Mouse (Mus musculus) heart, embryonic 14.5 days (tissue): Measurements from ENCODE around the gene Sec63. TPM values are rescaled to one million over a fixed set of nuclear protein-coding genes. Genes with fewer than 3 reads are reported as not detected.

Experiments used
- ATAC-seq: fragments of 200-750 bp; cut with Nextera tagmentation; 2 replicates; pipeline ENCODE4 v1.8.0; 2017; ENCODE audit warnings: low read depth, moderate TSS enrichment; ENCODE audit not compliant: insufficient number of reproducible peaks, insufficient read depth, low FRiP score
- H3K27ac ChIP-seq, 2 experiments: fragments of 200-500 bp in 1 of 2; fragments of 300-500 bp in 1 of 2; sonication (generic) in 1 of 2; replicated peaks in 1 of 2; 2 replicates each; pipeline ENCODE4 v1.5.1; 2012 to 2014; ENCODE audit warnings: low read depth in 2 of 2, low read length in 2 of 2, control low read depth in 1 of 2, mild to moderate bottlenecking in 1 of 2, mixed read lengths in 1 of 2; ENCODE audit not compliant: control insufficient read depth in 1 of 2, insufficient read depth in 1 of 2
- H3K27me3 ChIP-seq: fragments of 300-500 bp; sonication (generic); 2 replicates; pipeline ENCODE4 v1.6.1; 2014; ENCODE audit warnings: mild to moderate bottlenecking, low read length, control low read depth; ENCODE audit not compliant: control insufficient read depth, insufficient read depth
- H3K36me3 ChIP-seq: fragments of 300-500 bp; sonication (generic); 2 replicates; pipeline ENCODE4 v1.6.1; 2014; ENCODE audit warnings: mild to moderate bottlenecking, control low read depth, low read length, mixed read lengths; ENCODE audit not compliant: control insufficient read depth, insufficient read depth
- H3K4me1 ChIP-seq, 2 experiments: fragments of 200-500 bp in 1 of 2; fragments of 300-500 bp in 1 of 2; sonication (generic) in 1 of 2; 2 replicates each; pipeline ENCODE4 v1.6.1; 2012 to 2014; ENCODE audit warnings: low read length in 2 of 2, control low read depth in 1 of 2, mixed read lengths in 1 of 2; ENCODE audit not compliant: control insufficient read depth in 2 of 2, insufficient read depth in 2 of 2
- H3K4me2 ChIP-seq: fragments of 300-500 bp; sonication (generic); 2 replicates; pipeline ENCODE4 v1.6.1; 2014; ENCODE audit warnings: mild to moderate bottlenecking, low read length
- H3K4me3 ChIP-seq, 2 experiments: fragments of 200-500 bp in 1 of 2; fragments of 300-500 bp in 1 of 2; sonication (generic) in 1 of 2; 2 replicates each; pipeline ENCODE4 v1.5.1; 2012 to 2014; ENCODE audit warnings: low read length in 2 of 2, mild to moderate bottlenecking in 2 of 2, control low read depth in 1 of 2, low read depth in 1 of 2, moderate library complexity in 1 of 2; ENCODE audit not compliant: control insufficient read depth in 1 of 2, insufficient read depth in 1 of 2
- H3K9ac ChIP-seq: fragments of 300-500 bp; sonication (generic); 2 replicates; pipeline ENCODE4 v1.6.1; 2014; ENCODE audit warnings: mild to moderate bottlenecking, low read length
- H3K9me3 ChIP-seq: fragments of 300-500 bp; sonication (generic); 2 replicates; pipeline ENCODE4 v1.6.1; 2016; ENCODE audit warnings: low read length, control low read depth; ENCODE audit not compliant: control insufficient read depth
- WGBS: fragments of 180-500 bp; shearing (Covaris S2); extraction: QIAGEN DNeasy Blood & Tissue Kit; methylation state at CpG from one replicate; pipeline ENCODE4 v1.1.7; 2014; 5-methylcytosine and 5-hydroxymethylcytosine counted together
- polyA plus RNA-seq: library from polyadenylated mRNA; unstranded; fragments of >200 nt; fragmentation: Nextera tagmentation; extraction: Ambion mirVana; gene quantifications from 2 replicates; pipeline ENCODE4 v1.2.1, GENCODE M21; 2014

The Sec63 gene
- polyA plus RNA-seq, 1 experiment from 2014 or later, result 14.3 TPM

DNA sequence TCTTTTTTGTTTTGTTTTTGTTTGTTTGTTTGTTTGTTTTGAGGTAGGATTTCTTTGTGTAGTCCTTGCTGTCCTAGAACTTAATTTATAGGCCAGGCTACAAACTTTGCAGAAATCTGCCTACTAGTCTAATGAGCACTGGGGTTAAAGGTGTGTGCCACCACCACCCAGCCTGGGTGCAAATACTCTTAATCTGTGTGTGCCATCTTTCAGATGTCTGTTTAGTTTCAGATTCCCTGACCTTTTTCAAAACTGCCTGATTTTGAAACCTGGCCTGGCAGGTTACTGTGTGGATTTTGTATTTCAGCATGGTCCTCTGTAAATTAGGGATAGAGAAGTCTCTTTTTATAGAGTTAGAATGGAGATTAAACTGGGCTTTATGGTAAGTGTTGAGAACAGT, 4.0 kb downstream of the Sec63 start:
- Histone ChIP-seq H3K4me3 (no peak overlapping the region), H3K36me3 (no peaks in the 10 kb centered on the region), H3K27me3 (no peaks in the 10 kb centered on the region), H3K4me2 (no peak overlapping the region), H3K4me1 (peaks cover 4 to 25% of the 10 kb centered on the region in 2 experiments; a peak in 3 of 4 replicates), H3K27ac (no peak overlapping the region), H3K9me3 (no peaks in the 10 kb centered on the region), H3K9ac (no peak overlapping the region)
- ATAC-seq, result no peak

GRCm38 (mm10) chr10:42775450-42775849, 14.2 kb downstream of the Sec63 start:
- Histone ChIP-seq H3K27me3 (no peaks in the 10 kb centered on the region), H3K9me3 (no peaks in the 10 kb centered on the region), H3K4me2 (no peak overlapping the region), H3K36me3 (no peaks in the 10 kb centered on the region), H3K4me3 (no peak overlapping the region), H3K27ac (no peak overlapping the region), H3K9ac (no peak overlapping the region), H3K4me1 (no peaks in the 10 kb centered on the region)
- ATAC-seq, result no peak
- 73% methylated on average over 3 of the region's 3 CpGs for WGBS

DNA sequence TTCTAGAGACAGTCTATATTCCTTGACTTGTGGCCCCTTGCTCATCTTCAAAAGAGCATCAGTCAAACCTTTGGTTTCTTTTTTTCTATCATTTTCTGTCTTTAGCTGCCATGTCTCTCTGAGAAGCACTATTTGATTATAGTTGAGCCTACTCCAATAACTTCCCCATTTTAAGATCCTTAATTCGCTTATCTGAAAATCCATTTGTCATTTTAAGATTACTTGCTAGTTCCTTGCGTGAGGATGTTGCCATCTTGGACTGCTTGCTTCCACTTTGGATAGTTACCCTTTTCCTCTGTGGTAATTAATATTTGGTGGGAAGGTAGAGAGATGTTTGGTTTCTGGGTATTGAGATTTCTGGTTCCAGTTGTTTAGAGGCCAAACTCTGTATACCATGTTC, 19.5 kb downstream of the Sec63 start:
- no peak for ATAC-seq
- no peaks in the 10 kb centered on the region for H3K9me3 ChIP-seq
- peaks cover 17% of the 10 kb centered on the region for H3K36me3 ChIP-seq
- H3K4me1 ChIP-seq, result peaks cover 2 to 5% of the 10 kb centered on the region in 2 experiments; a peak in 1 of 4 replicates
- WGBS, result 88% methylated on average over 2 of the region's 2 CpGs
- H3K4me2 ChIP-seq, result no peak overlapping the region
- H3K27me3 ChIP-seq, result no peaks in the 10 kb centered on the region
- no peak overlapping the region for H3K9ac ChIP-seq
- no peak overlapping the region for H3K4me3 ChIP-seq
- no peak overlapping the region for H3K27ac ChIP-seq

GRCm38 (mm10) chr10:42781672-42782071, 20.4 kb downstream of the Sec63 start:
- no peak for ATAC-seq
- no peak overlapping the region for H3K9ac ChIP-seq
- H3K27me3 ChIP-seq, result no peaks in the 10 kb centered on the region
- no peak overlapping the region for H3K4me2 ChIP-seq
- H3K4me1 ChIP-seq, result peaks cover 2 to 5% of the 10 kb centered on the region in 2 experiments; a peak in 1 of 4 replicates
- peaks cover 19% of the 10 kb centered on the region for H3K36me3 ChIP-seq
- no peak overlapping the region for H3K27ac ChIP-seq
- no peaks in the 10 kb centered on the region for H3K9me3 ChIP-seq
- H3K4me3 ChIP-seq, result no peak overlapping the region
- 35% methylated on average over 3 of the region's 3 CpGs for WGBS

DNA sequence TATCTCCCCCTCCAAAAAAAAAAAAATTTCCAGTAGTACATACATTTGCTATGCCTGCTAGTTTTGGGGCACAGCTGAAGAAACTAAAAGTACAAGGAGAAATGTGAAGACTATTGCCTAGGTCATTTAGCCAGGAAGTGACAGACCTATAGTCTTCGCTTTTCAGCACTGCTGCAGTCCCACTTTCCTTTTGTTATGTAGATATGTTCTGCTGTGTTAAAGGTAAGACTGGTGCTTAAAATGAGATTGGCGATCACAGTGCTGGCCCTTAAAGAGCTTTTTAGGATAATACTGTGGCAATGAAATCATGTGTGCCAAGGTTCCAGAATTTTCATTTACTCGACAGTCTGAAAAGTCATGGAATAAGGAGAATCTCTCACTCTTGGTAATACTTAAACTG, 39.6 kb downstream of the Sec63 start:
- H3K4me3 ChIP-seq, result no peak overlapping the region
- no peak overlapping the region for H3K27ac ChIP-seq
- no peaks in the 10 kb centered on the region for H3K9me3 ChIP-seq
- WGBS, result 87% methylated on average over 3 of the region's 3 CpGs
- H3K36me3 ChIP-seq, result peaks cover 93% of the 10 kb centered on the region
- no peak overlapping the region for H3K9ac ChIP-seq
- no peaks in the 10 kb centered on the region for H3K4me1 ChIP-seq
- no peaks in the 10 kb centered on the region for H3K27me3 ChIP-seq
- H3K4me2 ChIP-seq, result no peak overlapping the region
- no peak for ATAC-seq

- no peak for ATAC-seq
- WGBS, result 81% methylated on average over 6 of the region's 6 CpGs
- H3K27ac ChIP-seq, result no peak overlapping the region
- no peaks in the 10 kb centered on the region for H3K9me3 ChIP-seq
- no peak overlapping the region for H3K4me2 ChIP-seq
- no peaks in the 10 kb centered on the region for H3K27me3 ChIP-seq
- no peak overlapping the region for H3K4me3 ChIP-seq
- peaks cover 82% of the 10 kb centered on the region for H3K36me3 ChIP-seq
- H3K4me1 ChIP-seq, result no peaks in the 10 kb centered on the region
- H3K9ac ChIP-seq, result no peak overlapping the region
Observed at GRCm38 (mm10) chr10:42825923-42826322, 64.6 kb downstream of the Sec63 start.

DNA sequence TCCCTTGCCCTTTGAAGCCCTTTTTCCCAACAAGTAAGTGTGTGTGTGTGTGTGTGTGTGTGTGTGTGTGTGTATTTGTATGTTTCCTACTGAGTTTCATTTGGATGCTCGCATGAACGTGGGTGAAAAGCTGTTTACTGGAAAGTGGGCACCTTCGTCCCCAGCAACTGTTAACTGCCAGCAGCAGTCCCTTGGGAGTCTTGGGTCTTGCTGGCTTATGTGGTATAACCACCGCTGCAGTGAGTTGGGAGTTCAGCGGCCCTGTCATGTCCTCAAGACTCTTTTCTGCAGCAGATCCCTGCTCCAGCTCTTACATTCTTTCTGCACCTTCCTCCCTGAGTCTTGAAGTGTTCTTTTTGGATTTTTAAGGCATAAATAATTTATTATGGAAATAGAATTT, 65.9 kb downstream of the Sec63 start:
- H3K27ac ChIP-seq, result no peak overlapping the region
- H3K4me3 ChIP-seq, result no peak overlapping the region
- H3K4me1 ChIP-seq, result no peaks in the 10 kb centered on the region
- H3K4me2 ChIP-seq, result no peak overlapping the region
- H3K27me3 ChIP-seq, result no peaks in the 10 kb centered on the region
- 91% methylated on average over 5 of the region's 5 CpGs for WGBS
- no peak overlapping the region for H3K9ac ChIP-seq
- no peaks in the 10 kb centered on the region for H3K9me3 ChIP-seq
- peaks cover 82% of the 10 kb centered on the region for H3K36me3 ChIP-seq
- no peak for ATAC-seq

- ATAC-seq, result no peak
- peaks cover 84% of the 10 kb centered on the region for H3K36me3 ChIP-seq
Observed at GRCm38 (mm10) chr10:42830007-42830406, 68.7 kb downstream of the Sec63 start.

More at GRCm38 (mm10) chr10:42830007-42830406, 68.7 kb downstream of the Sec63 start:
- H3K9ac ChIP-seq, result no peak overlapping the region
- no peaks in the 10 kb centered on the region for H3K4me1 ChIP-seq
- 79% methylated on average over 2 of the region's 2 CpGs for WGBS
- H3K4me3 ChIP-seq, result no peak overlapping the region
- no peaks in the 10 kb centered on the region for H3K9me3 ChIP-seq
- no peak overlapping the region for H3K4me2 ChIP-seq
- no peaks in the 10 kb centered on the region for H3K27me3 ChIP-seq
- no peak overlapping the region for H3K27ac ChIP-seq
